In the genomic region with DNA sequence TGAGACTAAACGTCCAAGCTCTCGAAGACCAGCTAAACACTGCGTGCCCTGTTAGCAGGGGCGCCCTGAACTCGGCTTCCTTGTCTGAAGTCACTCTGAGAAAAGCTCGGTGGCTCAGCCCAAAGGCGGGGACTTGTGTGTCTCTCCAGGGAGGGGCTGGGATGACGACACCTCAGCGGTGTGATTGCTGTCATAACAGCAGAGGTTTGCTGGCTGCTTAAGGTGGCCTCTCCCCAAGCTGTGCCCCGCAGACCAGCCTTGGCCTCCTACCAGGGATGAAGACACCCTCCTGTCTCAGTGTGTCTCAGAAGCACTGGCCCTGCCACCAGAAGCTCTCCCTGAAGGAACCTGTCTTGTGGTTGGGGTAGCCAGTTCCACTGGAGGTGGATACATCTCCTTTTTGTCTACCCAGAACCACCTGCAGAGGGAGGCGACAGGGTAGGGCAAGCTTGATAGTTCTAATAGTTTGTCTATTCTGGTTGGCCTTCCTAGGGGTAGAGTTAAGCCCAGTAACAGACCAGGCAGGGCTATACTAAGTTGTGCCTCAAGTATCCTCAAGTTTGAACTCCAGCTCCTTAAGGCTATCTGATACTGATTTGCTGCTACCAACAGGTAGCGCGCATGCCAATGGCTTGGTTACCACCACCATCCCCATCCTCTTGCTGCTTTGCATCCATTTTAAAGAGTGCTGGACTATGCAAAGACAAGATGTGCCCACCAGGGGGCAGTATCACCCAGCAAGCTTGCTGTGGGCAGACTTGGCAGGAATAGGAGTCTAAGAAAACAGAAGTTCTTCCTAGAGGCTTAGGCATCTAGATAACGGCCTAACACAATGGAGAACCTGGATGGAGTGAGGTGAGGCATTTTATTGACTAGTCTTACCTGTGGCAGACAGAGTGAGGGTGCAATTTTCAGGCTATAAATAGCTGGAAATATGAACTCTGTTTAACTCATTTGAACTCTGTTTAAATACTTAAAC, we compare ENCODE assay signal across 9 mouse cellular contexts.
DNase-seq lines count a peak whose midpoint lies in the region; ATAC-seq lines count a peak whose summit lies in the region.
"Had no signal": no experiment of that assay in that cellular context is flagged by ENCODE, and none has a peak within 500 bp of the region (broad histone marks: within the 10 kb centered on the region; RNA-seq: fewer than 3 reads in every experiment).

No protein-coding gene starts in this region.

- no peak overlapping the region for H3K27ac ChIP-seq in neural tube, embryonic 15.5 days (replicated peaks)
- no peak overlapping the region for H3K27ac ChIP-seq in intestine, embryonic 15.5 days
- H3K27ac ChIP-seq in neural tube, embryonic 11.5 days (ENCODE audit: low read depth, low read length), result no peak overlapping the region
- H3K27ac ChIP-seq: heart, embryonic 13.5 days had no signal

- no peaks in the 10 kb centered on the region for H3K9me3 ChIP-seq in neural tube, embryonic 15.5 days (replicated peaks)
- no peaks in the 10 kb centered on the region for H3K9me3 ChIP-seq in intestine, embryonic 15.5 days
- no peaks in the 10 kb centered on the region for H3K9me3 ChIP-seq in neural tube, embryonic 11.5 days (ENCODE audit: control insufficient read depth, low read length)
- H3K9me3 ChIP-seq: heart, embryonic 13.5 days had no signal

- ATAC-seq in neural tube, embryonic 15.5 days (ENCODE audit: low FRiP score), result no peak
- peak; percentile 79 for ATAC-seq in intestine, embryonic 15.5 days
- ATAC-seq in neural tube, embryonic 11.5 days (ENCODE audit: insufficient read depth, low FRiP score, low TSS enrichment), result no peak

- intact Hi-C loops in left cerebral cortex, postnatal 14 days (cut with DNase I), result loop anchor here (2.0 to 5.0 kb wide), 3 partner anchors 161 to 229 kb away; a partner anchor contains a TSS

- no peak overlapping the region for H3K9ac ChIP-seq in neural tube, embryonic 15.5 days (replicated peaks)
- no peak overlapping the region for H3K9ac ChIP-seq in intestine, embryonic 15.5 days
- H3K9ac ChIP-seq in neural tube, embryonic 11.5 days (ENCODE audit: low read length), result no peak overlapping the region
- H3K9ac ChIP-seq: heart, embryonic 13.5 days had no signal

- H3K36me3 ChIP-seq in neural tube, embryonic 15.5 days, result no peaks in the 10 kb centered on the region
- H3K36me3 ChIP-seq in intestine, embryonic 15.5 days, result no peaks in the 10 kb centered on the region
- peaks cover 6% of the 10 kb centered on the region; the same call in 1 of the 2 replicates for H3K36me3 ChIP-seq in neural tube, embryonic 11.5 days (ENCODE audit: control insufficient read depth, insufficient read depth, low read length)

- H3K4me2 ChIP-seq in neural tube, embryonic 15.5 days, result no peak overlapping the region
- no peak overlapping the region for H3K4me2 ChIP-seq in intestine, embryonic 15.5 days (replicated peaks)
- no peak overlapping the region for H3K4me2 ChIP-seq in neural tube, embryonic 11.5 days (ENCODE audit: low read depth)
- H3K4me2 ChIP-seq: heart, embryonic 13.5 days had no signal

- H3K27me3 ChIP-seq in neural tube, embryonic 15.5 days (replicated peaks), result no peaks in the 10 kb centered on the region
- H3K27me3 ChIP-seq in intestine, embryonic 15.5 days (replicated peaks), result no peaks in the 10 kb centered on the region
- no peaks in the 10 kb centered on the region for H3K27me3 ChIP-seq in neural tube, embryonic 11.5 days (ENCODE audit: control insufficient read depth, insufficient read depth, low read length)
- H3K27me3 ChIP-seq: heart, embryonic 13.5 days had no signal

- H3K4me3 ChIP-seq in neural tube, embryonic 15.5 days (replicated peaks), result no peak overlapping the region
- H3K4me3 ChIP-seq in intestine, embryonic 15.5 days (replicated peaks), result no peak overlapping the region
- no peak overlapping the region for H3K4me3 ChIP-seq in neural tube, embryonic 11.5 days (ENCODE audit: low read depth, low read length)
- H3K4me3 ChIP-seq: heart, embryonic 13.5 days had no signal

- H3K4me1 ChIP-seq in neural tube, embryonic 15.5 days, result no peaks in the 10 kb centered on the region
- no peaks in the 10 kb centered on the region for H3K4me1 ChIP-seq in intestine, embryonic 15.5 days (replicated peaks)
- H3K4me1 ChIP-seq in neural tube, embryonic 11.5 days (ENCODE audit: control insufficient read depth, insufficient read depth, low read length), result no peaks in the 10 kb centered on the region
- H3K4me1 ChIP-seq: heart, embryonic 13.5 days had no signal

- 81% methylated on average over 14 of the region's 14 CpGs for WGBS in neural tube, embryonic 15.5 days
- 68% methylated on average over 14 of the region's 14 CpGs for WGBS in intestine, embryonic 15.5 days
- WGBS in neural tube, embryonic 11.5 days, result 82% methylated on average over 14 of the region's 14 CpGs

- DNase-seq in neural tube, embryonic 10.5 days (ENCODE audit: extremely low spot score, low spot score), result peak; percentile 80
- peak; percentile 61 for DNase-seq in cerebellum, adult 11-12 months
- DNase-seq in frontal cortex, postnatal 10 days (ENCODE audit: low spot score in 2 of 2), result peak; percentile 22 to 62
- DNase-seq in left cerebral cortex, postnatal 14 days (ENCODE audit: low spot score in 2 of 2), result peak; percentile 67 to 86
- peak; percentile 77 for DNase-seq in neural tube, embryonic 11.5 days (ENCODE audit: low spot score)
- DNase-seq in testis, postnatal 14 days (ENCODE audit: low spot score), result peak; percentile 45
